Mouse (Mus musculus) MEL (cell line): ENCODE results near the gene Scamp4.

Source experiments
- BHLHE40 ChIP-seq: IDR thresholded peaks from 2 replicates; pipeline ENCODE4 v1.6.1; 2012; ENCODE audit warnings: low read depth, mild to moderate bottlenecking, inconsistent platforms, low read length, improper control_type of control experiment, borderline replicate concordance
- CHD1 ChIP-seq: IDR thresholded peaks from 2 replicates; pipeline ENCODE4 v1.6.1; 2012; ENCODE audit warnings: low read depth, mild to moderate bottlenecking, inconsistent platforms, low read length, improper control_type of control experiment
- CTCF ChIP-seq, 3 experiments: IDR thresholded peaks in 2 of 3; conservative IDR thresholded peaks in 1 of 3; 2 replicates each; pipeline ENCODE4 v1.5.1; 2011 to 2012; ENCODE audit warnings: low read length in 3 of 3, low read depth in 2 of 3, mild to moderate bottlenecking in 2 of 3, improper control_type of control experiment in 1 of 3, inconsistent platforms in 1 of 3, mixed read lengths in 1 of 3, moderate library complexity in 1 of 3; ENCODE audit not compliant: control insufficient read depth in 1 of 3, insufficient read depth in 1 of 3, poor library complexity in 1 of 3, severe bottlenecking in 1 of 3
- MAFK ChIP-seq: IDR thresholded peaks from 2 replicates; pipeline ENCODE4 v1.6.1; 2011; ENCODE audit warnings: low read depth, mild to moderate bottlenecking, low read length, improper control_type of control experiment, borderline replicate concordance
- POLR2A ChIP-seq, 2 experiments: IDR thresholded peaks; 2 replicates each; pipeline ENCODE4 v1.6.1; 2011 to 2012; ENCODE audit warnings: low read length in 2 of 2, mild to moderate bottlenecking in 2 of 2, control low read depth in 1 of 2, improper control_type of control experiment in 1 of 2, low read depth in 1 of 2, moderate library complexity in 1 of 2; ENCODE audit not compliant: control insufficient read depth in 1 of 2, insufficient read depth in 1 of 2, poor library complexity in 1 of 2
- POLR2AphosphoS5 ChIP-seq: IDR thresholded peaks from 2 replicates; pipeline ENCODE4 v1.6.1; 2012; ENCODE audit warnings: low read depth, borderline replicate concordance, mild to moderate bottlenecking, inconsistent platforms, low read length, moderate library complexity, mixed read lengths
- TBP ChIP-seq: IDR thresholded peaks from 2 replicates; pipeline ENCODE4 v1.8.0; 2011; ENCODE audit warnings: low read depth, low read length, improper control_type of control experiment
- TCF12 ChIP-seq: IDR thresholded peaks from 2 replicates; pipeline ENCODE4 v1.6.1; 2014; ENCODE audit warnings: low read depth, mild to moderate bottlenecking, inconsistent platforms, low read length, improper control_type of control experiment, moderate library complexity
- ZC3H11A ChIP-seq: IDR thresholded peaks from 2 replicates; pipeline ENCODE4 v1.6.1; 2012; ENCODE audit warnings: low read depth, mild to moderate bottlenecking, inconsistent platforms, low read length, improper control_type of control experiment
- ZNF384 ChIP-seq: IDR thresholded peaks from 2 replicates; pipeline ENCODE4 v1.6.1; 2012; ENCODE audit warnings: low read depth, mild to moderate bottlenecking, inconsistent platforms, low read length, improper control_type of control experiment

GRCm38 (mm10) chr10:80658194-80658840, 55.6 kb downstream of the Scamp4 start:
- TF ChIP-seq POLR2AphosphoS5 (no peak), CTCF (IDR thresholded peaks at IDR 0.05 in 2 of 3, conservative IDR thresholded peaks at IDR 0.05 in 1 of 3; ENCODE audit: control insufficient read depth in 1 of 3, insufficient read depth in 1 of 3, low read depth in 2 of 3, low read length in 3 of 3, poor library complexity in 1 of 3, severe bottlenecking in 1 of 3) (no peak), ZC3H11A (no peak), CHD1 (no peak), POLR2A (IDR thresholded peaks at IDR 0.05; ENCODE audit: control insufficient read depth in 1 of 2, insufficient read depth in 1 of 2, low read depth in 1 of 2, low read length in 2 of 2, poor library complexity in 1 of 2) (no peak; a peak in 1 of 4 replicates), ZNF384 (no peak), MAFK (no peak), TBP (no peak), TCF12 (no peak), BHLHE40 (no peak)
